Mouse (Mus musculus): ENCODE data around the gene Usp35.

The Usp35 gene

GRCm38 (mm10) chr7:97346111-97346821, 14.4 kb upstream of the Usp35 start:
- no peak for DNase-seq (ENCODE audit: low spot score)

- no peak for DNase-seq (ENCODE audit: low spot score)
These were observed 13.5 kb upstream of the Usp35 start for GRCm38 (mm10) chr7:97345229-97345871.

- DNase-seq (ENCODE audit: low spot score) = no peak
These were observed 12.8 kb upstream of the Usp35 start for GRCm38 (mm10) chr7:97344655-97345054.

GRCm38 (mm10) chr7:97342961-97343360, 11.1 kb upstream of the Usp35 start:
- no peak for DNase-seq (ENCODE audit: low spot score)

- peak; percentile 22 for DNase-seq (ENCODE audit: low spot score)
These were observed 9.4 kb upstream of the Usp35 start for GRCm38 (mm10) chr7:97340907-97341849.

- DNase-seq (ENCODE audit: low spot score) = no peak
These were observed 7.8 kb upstream of the Usp35 start for GRCm38 (mm10) chr7:97339623-97340022.

GRCm38 (mm10) chr7:97338593-97338992, 6.8 kb upstream of the Usp35 start:
- DNase-seq (ENCODE audit: low spot score) = no peak

- no peak for DNase-seq (ENCODE audit: low spot score)
These were observed 4.9 kb upstream of the Usp35 start for GRCm38 (mm10) chr7:97336678-97337077.

- no peak for DNase-seq (ENCODE audit: low spot score)
These were observed 2.6 kb upstream of the Usp35 start for GRCm38 (mm10) chr7:97334406-97334805.

- no peak for DNase-seq (ENCODE audit: low spot score)
These were observed 1.5 kb upstream of the Usp35 start for GRCm38 (mm10) chr7:97333113-97333898.

- DNase-seq (ENCODE audit: low spot score) = no peak
These were observed 834 bp upstream of the Usp35 start for GRCm38 (mm10) chr7:97332667-97333041.

- DNase-seq (ENCODE audit: low spot score) = no peak
These were observed 732 bp downstream of the Usp35 start for GRCm38 (mm10) chr7:97330931-97331645.

- DNase-seq (ENCODE audit: low spot score) = no peak
These were observed 2.1 kb downstream of the Usp35 start for GRCm38 (mm10) chr7:97329676-97330075.

- DNase-seq (ENCODE audit: low spot score) = no peak
These were observed 2.8 kb downstream of the Usp35 start for GRCm38 (mm10) chr7:97328891-97329588.

- DNase-seq (ENCODE audit: low spot score) = no peak
These were observed 4.4 kb downstream of the Usp35 start for GRCm38 (mm10) chr7:97327376-97327775.

- DNase-seq (ENCODE audit: low spot score) = no peak
These were observed 6.4 kb downstream of the Usp35 start for GRCm38 (mm10) chr7:97325156-97325985.

GRCm38 (mm10) chr7:97324342-97324741, 7.5 kb downstream of the Usp35 start:
- no peak for DNase-seq (ENCODE audit: low spot score)

GRCm38 (mm10) chr7:97317706-97318105, 14.1 kb downstream of the Usp35 start:
- no peak for DNase-seq (ENCODE audit: low spot score)

- no peak for DNase-seq (ENCODE audit: low spot score)
These were observed 16.2 kb downstream of the Usp35 start for GRCm38 (mm10) chr7:97315656-97316055.

- DNase-seq (ENCODE audit: low spot score) = no peak
These were observed 17.2 kb downstream of the Usp35 start for GRCm38 (mm10) chr7:97314646-97315045.

Measured in c-Kit-positive CD71-positive TER-119-positive erythroid progenitor cells, embryonic 14.5 days (primary cell).